Mouse (Mus musculus): ENCODE measurements around the gene Olfr1427. TPM values are rescaled to one million over a fixed set of nuclear protein-coding genes. Genes with fewer than 3 reads are reported as not detected.
"Not testable (repeated sequence)": the region's sequence is repeated elsewhere in the genome, so short reads cannot be mapped to it uniquely, and the experiment has no call there.

Olfr1427 gene
- polyA plus RNA-seq, 1 experiment, result not detected

GRCm38 (mm10) chr19:12091913-12092312 lies 11.2 kb downstream of the Olfr1427 start, which contains the start of gene Olfr1426:
Gene Olfr1426, minus strand, starts transcription at chr19:12092013.
- WGBS, result 71% methylated on average over 1 of the region's 1 CpGs
- Histone ChIP-seq H3K4me1 (ENCODE audit: control insufficient read depth, insufficient read depth, low read length) (no peaks in the 10 kb centered on the region), H3K4me3 (replicated peaks; ENCODE audit: control insufficient read depth, low read depth, low read length) (no peak within 1 kb of the TSS), H3K27ac (ENCODE audit: control insufficient read depth, insufficient read depth, low read depth, low read length, poor library complexity) (no peak within 1 kb of the TSS)
- TF ChIP-seq CTCF (IDR thresholded peaks at IDR 0.05; ENCODE audit: control insufficient read depth, insufficient read depth, low read length), result no peak
- TF ChIP-seq POLR2A (IDR thresholded peaks at IDR 0.05; ENCODE audit: borderline replicate concordance, control insufficient read depth, low read depth, low read length), result no peak

- H3K4me3 ChIP-seq (replicated peaks; ENCODE audit: control insufficient read depth, low read depth, low read length); H3K4me1 ChIP-seq (ENCODE audit: control insufficient read depth, insufficient read depth, low read length); H3K27ac ChIP-seq (ENCODE audit: control insufficient read depth, insufficient read depth, low read depth, low read length, poor library complexity): not testable (repeated sequence)
- WGBS, result 78% methylated on average over 4 of the region's 4 CpGs
These were observed 25.5 kb downstream of the Olfr1427 start, which contains the start of gene Olfr1425 for GRCm38 (mm10) chr19:12077631-12078030. Gene Olfr1425, minus strand, starts transcription at chr19:12077731.

- not testable (repeated sequence) for H3K4me1 ChIP-seq (ENCODE audit: control insufficient read depth, insufficient read depth, low read length); H3K27ac ChIP-seq (ENCODE audit: control insufficient read depth, insufficient read depth, low read depth, low read length, poor library complexity); H3K4me3 ChIP-seq (replicated peaks; ENCODE audit: control insufficient read depth, low read depth, low read length)
- WGBS, result 72% methylated on average over 1 of the region's 1 CpGs
These were observed 33.6 kb downstream of the Olfr1427 start for GRCm38 (mm10) chr19:12069546-12069945.

GRCm38 (mm10) chr19:12067806-12068205 lies 35.3 kb downstream of the Olfr1427 start:
- H3K4me3 ChIP-seq (replicated peaks; ENCODE audit: control insufficient read depth, low read depth, low read length); H3K4me1 ChIP-seq (ENCODE audit: control insufficient read depth, insufficient read depth, low read length); H3K27ac ChIP-seq (ENCODE audit: control insufficient read depth, insufficient read depth, low read depth, low read length, poor library complexity): not testable (repeated sequence)
- WGBS, result 60% methylated on average over 1 of the region's 1 CpGs

GRCm38 (mm10) chr19:12062582-12062981 lies 40.6 kb downstream of the Olfr1427 start, which contains the start of gene Olfr1424:
Gene Olfr1424, minus strand, starts transcription at chr19:12062682.
- 82% methylated on average over 1 of the region's 1 CpGs for WGBS
- H3K27ac ChIP-seq (ENCODE audit: control insufficient read depth, insufficient read depth, low read depth, low read length, poor library complexity); H3K4me1 ChIP-seq (ENCODE audit: control insufficient read depth, insufficient read depth, low read length); H3K4me3 ChIP-seq (replicated peaks; ENCODE audit: control insufficient read depth, low read depth, low read length): not testable (repeated sequence)

Other genes starting within 250 kb of the Olfr1427 start
- gene Olfr1418, start 242.3 kb downstream of the Olfr1427 start, polyA plus RNA-seq (2011; ENCODE audit: insufficient read depth, insufficient read length, low replicate concordance, missing spikeins), result not detected in 2 replicates
- not detected in 2 replicates for gene Olfr1419, start 228.2 kb downstream of the Olfr1427 start, polyA plus RNA-seq (2011; ENCODE audit: insufficient read depth, insufficient read length, low replicate concordance, missing spikeins)
- gene Olfr1420, start 216.8 kb downstream of the Olfr1427 start, polyA plus RNA-seq (2011; ENCODE audit: insufficient read depth, insufficient read length, low replicate concordance, missing spikeins), result not detected in 2 replicates
- gene Patl1, start 190.9 kb downstream of the Olfr1427 start, polyA plus RNA-seq (2011; ENCODE audit: insufficient read depth, insufficient read length, low replicate concordance, missing spikeins), result 6.3 and 11.0 TPM in 2 replicates
- gene Osbp, start 137.4 kb downstream of the Olfr1427 start, polyA plus RNA-seq (2011; ENCODE audit: insufficient read depth, insufficient read length, low replicate concordance, missing spikeins), result 14.4 and 15.7 TPM in 2 replicates
- not detected in 2 replicates for gene Olfr1423, start 62.0 kb downstream of the Olfr1427 start, polyA plus RNA-seq (2011; ENCODE audit: insufficient read depth, insufficient read length, low replicate concordance, missing spikeins)
- not detected in 2 replicates for gene Olfr1424, start 40.7 kb downstream of the Olfr1427 start, polyA plus RNA-seq (2011; ENCODE audit: insufficient read depth, insufficient read length, low replicate concordance, missing spikeins)
- gene Olfr1425, start 25.6 kb downstream of the Olfr1427 start, polyA plus RNA-seq (2011; ENCODE audit: insufficient read depth, insufficient read length, low replicate concordance, missing spikeins), result not detected in 2 replicates
- not detected in 2 replicates for gene Olfr1426, start 11.3 kb downstream of the Olfr1427 start, polyA plus RNA-seq (2011; ENCODE audit: insufficient read depth, insufficient read length, low replicate concordance, missing spikeins)
- gene Olfr1428, start 12.6 kb upstream of the Olfr1427 start, polyA plus RNA-seq (2011; ENCODE audit: insufficient read depth, insufficient read length, low replicate concordance, missing spikeins), result not detected in 2 replicates
- gene Olfr76, start 19.9 kb upstream of the Olfr1427 start, polyA plus RNA-seq (2011; ENCODE audit: insufficient read depth, insufficient read length, low replicate concordance, missing spikeins), result not detected in 2 replicates
- gene Olfr1555-ps1, start 66.8 kb upstream of the Olfr1427 start, polyA plus RNA-seq (2011; ENCODE audit: insufficient read depth, insufficient read length, low replicate concordance, missing spikeins), result not detected in 2 replicates
- gene Olfr1431, start 97.3 kb upstream of the Olfr1427 start, polyA plus RNA-seq (2011; ENCODE audit: insufficient read depth, insufficient read length, low replicate concordance, missing spikeins), result not detected in 2 replicates
- gene Olfr1432, start 129.3 kb upstream of the Olfr1427 start, polyA plus RNA-seq (2011; ENCODE audit: insufficient read depth, insufficient read length, low replicate concordance, missing spikeins), result not detected in 2 replicates
- gene Olfr262, start 138.3 kb upstream of the Olfr1427 start, polyA plus RNA-seq (2011; ENCODE audit: insufficient read depth, insufficient read length, low replicate concordance, missing spikeins), result not detected in 2 replicates
- gene Olfr235, start 157.7 kb upstream of the Olfr1427 start, polyA plus RNA-seq (2011; ENCODE audit: insufficient read depth, insufficient read length, low replicate concordance, missing spikeins), result not detected in 2 replicates
- not detected in 2 replicates for gene Olfr1434, start 176.5 kb upstream of the Olfr1427 start, polyA plus RNA-seq (2011; ENCODE audit: insufficient read depth, insufficient read length, low replicate concordance, missing spikeins)
- gene Olfr1436, start 195.8 kb upstream of the Olfr1427 start, polyA plus RNA-seq (2011; ENCODE audit: insufficient read depth, insufficient read length, low replicate concordance, missing spikeins), result not detected in 2 replicates
- gene Olfr1437, start 221.8 kb upstream of the Olfr1427 start, polyA plus RNA-seq (2011; ENCODE audit: insufficient read depth, insufficient read length, low replicate concordance, missing spikeins), result not detected in 2 replicates
- not detected in 2 replicates for gene Olfr1438-ps1, start 232.6 kb upstream of the Olfr1427 start, polyA plus RNA-seq (2011; ENCODE audit: insufficient read depth, insufficient read length, low replicate concordance, missing spikeins)